Mouse (Mus musculus): ENCODE results near the gene Plcb1.

Plcb1 gene

GRCm38 (mm10) chr2:134911360-134911759, 125.5 kb downstream of the Plcb1 start:
- DNase-seq (ENCODE audit: extremely low read depth, insufficient read length, low spot score), result no peak

DNA sequence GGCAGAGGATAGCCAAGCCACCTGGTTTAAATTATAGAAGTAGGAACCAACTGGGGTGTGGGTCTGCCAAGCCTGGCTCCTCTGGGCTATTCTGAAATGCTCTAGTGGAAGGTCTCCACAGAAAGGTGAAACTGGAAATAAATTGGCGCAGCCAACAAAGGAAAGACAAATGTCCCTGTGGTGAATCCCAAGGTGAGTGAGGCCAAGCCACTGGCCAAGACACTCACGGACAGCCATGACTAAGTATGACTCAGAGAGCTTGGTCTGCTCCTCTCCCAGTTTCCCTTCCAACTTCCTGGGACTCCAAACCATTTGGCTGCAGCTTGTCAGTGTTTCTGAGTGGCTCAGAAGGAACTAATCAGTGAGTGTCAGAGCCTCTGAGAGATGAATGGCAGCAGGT, 126.7 kb downstream of the Plcb1 start:
- DNase-seq (ENCODE audit: extremely low read depth, insufficient read length, low spot score), result peak; percentile 7

DNA sequence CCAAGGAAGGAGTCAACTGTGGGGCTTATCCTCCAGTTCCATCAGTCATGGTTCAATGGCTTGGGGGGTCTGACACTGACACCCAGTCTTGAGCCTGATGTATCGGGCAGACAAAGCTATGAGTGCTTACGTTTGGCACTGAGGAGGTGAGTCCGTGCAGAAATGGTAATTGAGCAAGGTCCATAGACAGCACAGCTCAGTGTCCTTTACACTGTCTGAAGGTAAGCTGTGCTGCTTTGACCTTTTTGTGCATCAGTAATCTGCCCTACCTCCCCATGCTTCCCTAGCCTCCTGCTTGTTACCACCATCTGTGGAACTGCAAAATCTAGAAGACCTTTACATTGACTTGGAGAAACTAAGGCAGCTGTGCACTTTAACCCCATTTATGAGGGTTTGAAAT, 127.7 kb downstream of the Plcb1 start:
- DNase-seq (ENCODE audit: extremely low read depth, insufficient read length, low spot score), result no peak

DNA sequence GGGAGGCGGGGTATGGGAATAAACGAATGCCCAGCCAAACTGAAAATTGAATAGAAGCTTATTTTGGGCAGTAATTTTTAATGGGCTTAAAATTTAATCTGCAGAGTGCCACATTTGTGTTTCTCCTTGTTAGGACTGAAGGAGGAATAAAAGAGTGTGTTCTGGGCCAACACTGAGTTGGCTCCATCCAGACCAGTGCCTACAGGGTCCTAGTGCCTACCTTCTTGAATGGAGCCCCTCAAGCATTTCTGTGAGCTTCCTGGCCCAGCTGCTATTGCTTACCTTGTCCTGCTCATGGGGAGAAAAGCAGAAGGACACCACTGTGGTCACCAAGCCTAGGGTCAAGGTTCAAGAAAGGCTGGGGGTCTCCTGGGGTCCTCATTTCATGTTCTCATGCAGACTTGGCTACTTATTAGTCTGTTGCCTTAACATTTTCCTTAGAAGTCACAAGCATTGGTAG, 128.3 kb downstream of the Plcb1 start:
- DNase-seq (ENCODE audit: extremely low read depth, insufficient read length, low spot score), result no peak

- DNase-seq (ENCODE audit: extremely low read depth, insufficient read length, low spot score), result no peak
Observed at GRCm38 (mm10) chr2:134915035-134915434, 129.2 kb downstream of the Plcb1 start.

- DNase-seq (ENCODE audit: extremely low read depth, insufficient read length, low spot score), result no peak
Observed at GRCm38 (mm10) chr2:134920611-134921280, 134.9 kb downstream of the Plcb1 start.

- DNase-seq (ENCODE audit: extremely low read depth, insufficient read length, low spot score), result no peak
Observed at GRCm38 (mm10) chr2:134922636-134923375, 136.9 kb downstream of the Plcb1 start.

GRCm38 (mm10) chr2:134924143-134924655, 138.3 kb downstream of the Plcb1 start:
- no peak for DNase-seq (ENCODE audit: extremely low read depth, insufficient read length, low spot score)

DNA sequence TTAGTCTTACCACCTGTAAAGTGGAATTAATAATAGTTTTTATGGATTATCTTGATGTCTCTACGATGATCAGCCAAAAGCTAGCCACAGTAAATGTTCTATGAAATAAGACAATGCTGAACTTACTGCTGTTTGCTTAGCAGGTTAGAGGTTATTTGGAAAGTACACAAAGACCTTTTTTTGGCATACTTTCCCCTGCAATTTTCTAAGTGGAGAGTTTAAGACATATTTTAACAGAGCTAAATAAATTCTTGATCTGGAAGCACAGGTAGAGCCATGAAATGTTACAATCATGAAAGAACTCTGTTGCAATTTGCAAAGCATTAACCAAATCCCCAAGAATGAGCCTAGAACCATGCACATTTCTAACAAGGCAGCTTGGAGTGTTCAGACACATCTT, 140.4 kb downstream of the Plcb1 start:
- no peak for DNase-seq (ENCODE audit: extremely low read depth, insufficient read length, low spot score)

GRCm38 (mm10) chr2:134927072-134927471, 141.2 kb downstream of the Plcb1 start:
- no peak for DNase-seq (ENCODE audit: extremely low read depth, insufficient read length, low spot score)

GRCm38 (mm10) chr2:134929452-134929851, 143.6 kb downstream of the Plcb1 start:
- no peak for DNase-seq (ENCODE audit: extremely low read depth, insufficient read length, low spot score)

- DNase-seq (ENCODE audit: extremely low read depth, insufficient read length, low spot score), result no peak
Observed at GRCm38 (mm10) chr2:134930961-134931360, 145.1 kb downstream of the Plcb1 start.

- DNase-seq (ENCODE audit: extremely low read depth, insufficient read length, low spot score), result no peak
Observed at GRCm38 (mm10) chr2:134931756-134932421, 146.0 kb downstream of the Plcb1 start.

DNA sequence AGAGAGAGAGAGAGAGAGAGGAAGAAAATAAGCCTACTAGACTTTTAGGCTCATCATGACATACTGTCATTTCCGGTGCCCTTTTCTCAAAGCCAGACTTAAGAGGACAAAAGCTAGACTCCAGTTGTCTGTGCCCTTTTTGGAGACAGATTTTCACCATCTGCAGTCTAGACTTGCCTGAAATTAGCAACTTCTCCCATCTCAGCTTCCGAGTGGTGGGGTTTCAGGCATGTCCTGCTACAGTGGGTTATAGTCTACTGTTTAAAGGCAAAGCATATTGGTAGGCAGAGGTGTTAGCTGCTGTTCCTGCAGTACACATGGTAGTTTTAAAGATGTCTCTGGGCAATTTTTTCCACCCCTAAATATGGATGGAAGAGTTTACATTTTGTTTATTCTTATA, 149.6 kb downstream of the Plcb1 start:
- DNase-seq (ENCODE audit: extremely low read depth, insufficient read length, low spot score), result no peak

- no peak for DNase-seq (ENCODE audit: extremely low read depth, insufficient read length, low spot score)
Observed at GRCm38 (mm10) chr2:134935970-134936649, 150.2 kb downstream of the Plcb1 start.

- DNase-seq (ENCODE audit: extremely low read depth, insufficient read length, low spot score), result no peak
Observed at GRCm38 (mm10) chr2:134937666-134938065, 151.8 kb downstream of the Plcb1 start.

GRCm38 (mm10) chr2:134942039-134942438, 156.2 kb downstream of the Plcb1 start:
- no peak for DNase-seq (ENCODE audit: extremely low read depth, insufficient read length, low spot score)

DNA sequence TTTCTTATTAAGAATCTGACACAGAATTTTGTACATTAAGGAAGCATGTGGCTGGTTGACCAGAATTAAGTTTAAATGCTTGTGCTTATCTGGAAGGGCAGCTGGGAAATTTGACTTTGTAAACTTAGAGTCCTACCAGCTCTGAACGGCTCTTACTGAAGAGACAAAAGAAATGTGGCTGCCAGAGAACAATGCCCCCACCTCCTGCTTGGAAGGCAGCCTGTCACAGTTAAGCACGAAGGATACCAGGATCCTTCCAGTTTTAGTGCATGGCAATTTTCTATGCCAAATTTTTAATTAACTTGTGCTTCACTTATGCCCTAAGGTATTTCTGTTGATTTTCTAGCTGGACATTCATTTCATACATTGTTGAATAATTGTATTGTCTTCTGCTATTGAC, 157.1 kb downstream of the Plcb1 start:
- no peak for DNase-seq (ENCODE audit: extremely low read depth, insufficient read length, low spot score)

- no peak for DNase-seq (ENCODE audit: extremely low read depth, insufficient read length, low spot score)
Observed at GRCm38 (mm10) chr2:134946331-134946730, 160.5 kb downstream of the Plcb1 start.

- DNase-seq (ENCODE audit: extremely low read depth, insufficient read length, low spot score), result no peak
Observed at GRCm38 (mm10) chr2:134946911-134947310, 161.0 kb downstream of the Plcb1 start.

DNA sequence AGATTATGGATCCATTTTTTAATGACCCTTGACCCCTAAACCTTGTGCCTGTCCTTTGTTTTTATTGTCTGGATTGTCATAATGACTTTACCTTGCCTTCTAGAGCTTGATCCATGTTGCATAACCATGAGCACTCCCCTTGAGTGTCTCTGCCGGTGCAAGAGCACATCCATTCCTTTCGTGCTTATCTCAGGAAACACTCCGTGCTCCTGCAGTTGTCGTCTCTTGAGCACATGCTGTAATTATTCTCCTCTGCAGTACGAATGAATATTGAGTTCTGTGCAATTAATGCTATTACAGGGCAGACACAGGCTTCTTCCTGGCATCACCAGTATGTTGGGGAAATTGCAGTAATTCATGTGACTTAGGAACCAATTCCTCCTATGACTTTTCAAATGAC, 166.2 kb downstream of the Plcb1 start:
- no peak for DNase-seq (ENCODE audit: extremely low read depth, insufficient read length, low spot score)

Measured in 3134 (cell line).